Mouse (Mus musculus): ENCODE data around the gene Zbtb1.
"Not testable (repeated sequence)": the region's sequence is repeated elsewhere in the genome, so short reads cannot be mapped to it uniquely, and the experiment has no call there.

Gene Zbtb1

GRCm38 (mm10) chr12:76405183-76405970 is 35.3 kb downstream of the Zbtb1 start:
- DNase-seq, result no peak

GRCm38 (mm10) chr12:76405971-76406370 is 35.9 kb downstream of the Zbtb1 start:
- no peak for DNase-seq

- DNase-seq, result no peak
Observed at GRCm38 (mm10) chr12:76407184-76407583, 37.1 kb downstream of the Zbtb1 start.

GRCm38 (mm10) chr12:76409166-76409565 is 39.1 kb downstream of the Zbtb1 start:
- no peak for DNase-seq

DNA sequence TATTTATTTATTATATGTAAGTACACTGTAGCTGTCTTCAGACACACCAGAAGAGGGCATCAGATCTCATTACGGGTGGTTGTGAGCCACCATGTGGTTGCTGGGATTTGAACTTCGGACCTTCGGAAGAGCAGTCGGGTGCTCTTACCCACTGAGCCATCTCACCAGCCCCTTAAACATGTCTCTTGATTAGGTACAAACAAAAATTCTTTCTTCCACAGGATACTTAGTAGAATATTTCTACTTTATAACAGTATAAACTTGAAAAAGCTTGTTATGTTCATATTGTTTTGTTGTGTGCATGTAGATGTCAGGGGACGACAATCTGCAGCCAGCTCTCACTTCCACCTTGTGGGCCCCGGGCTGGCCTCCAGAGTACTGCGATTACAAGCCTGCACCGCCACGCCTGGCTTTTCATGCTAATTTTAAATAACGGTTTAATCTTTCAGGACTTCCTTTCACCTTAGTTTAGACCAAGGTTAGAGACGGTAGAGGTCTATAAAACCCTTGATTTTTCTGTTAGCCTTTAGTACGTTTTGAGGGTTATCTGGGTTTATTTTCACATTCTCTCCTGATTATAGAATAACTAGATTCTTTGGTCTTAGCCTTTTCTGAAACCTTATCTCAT is 45.4 kb downstream of the Zbtb1 start:
- peak; percentile 12 for DNase-seq

GRCm38 (mm10) chr12:76417433-76417854 is 47.4 kb downstream of the Zbtb1 start, which contains the start of gene Ppp1r36:
Ppp1r36 (plus strand) TSS chr12:76417538.
- DNase-seq, result peak; percentile 40

- no peak for DNase-seq
Observed at GRCm38 (mm10) chr12:76418346-76418745, 48.3 kb downstream of the Zbtb1 start.

GRCm38 (mm10) chr12:76425256-76425655 is 55.2 kb downstream of the Zbtb1 start:
- DNase-seq, result no peak

GRCm38 (mm10) chr12:76427546-76427945 is 57.5 kb downstream of the Zbtb1 start:
- no peak for DNase-seq

GRCm38 (mm10) chr12:76430879-76431406 is 60.9 kb downstream of the Zbtb1 start:
- no peak for DNase-seq

DNA sequence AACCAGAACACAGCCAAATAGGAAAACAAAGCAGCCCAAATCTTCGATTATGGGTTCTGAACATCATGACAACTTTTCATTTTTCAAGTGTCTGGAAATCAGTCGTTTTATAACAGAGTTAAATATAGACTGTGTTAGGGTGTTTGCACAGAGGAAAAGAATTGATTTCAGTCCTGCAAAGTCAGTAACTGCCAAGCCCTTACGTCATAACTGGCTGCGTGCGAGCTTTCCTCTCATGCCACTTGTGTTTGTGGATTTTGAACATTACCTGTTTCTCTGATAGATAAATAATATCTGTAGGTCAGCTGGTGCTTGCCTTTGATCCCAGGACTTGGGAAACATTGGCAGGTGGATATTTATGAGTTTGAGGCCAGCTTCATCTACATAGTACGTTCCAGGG is 61.4 kb downstream of the Zbtb1 start:
- no peak for DNase-seq

DNA sequence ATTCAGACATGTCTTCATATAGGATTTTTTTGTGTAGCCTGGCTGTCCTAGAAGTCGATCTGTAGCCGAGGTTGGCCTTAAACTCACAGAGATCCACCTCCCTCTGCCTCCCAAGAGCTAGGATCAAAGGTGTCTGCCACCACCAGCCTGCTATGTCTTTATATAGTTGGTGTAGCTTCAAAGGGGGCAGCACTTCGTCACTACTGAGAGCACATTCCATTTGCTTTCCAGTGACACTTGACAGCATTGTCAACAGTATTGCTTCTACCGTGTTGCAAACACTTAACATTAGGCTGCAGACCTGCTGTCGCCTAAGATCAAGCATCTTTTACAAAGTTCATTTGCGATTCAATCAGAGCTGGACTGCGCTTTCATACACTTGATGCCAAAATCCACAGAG is 64.0 kb downstream of the Zbtb1 start:
- DNase-seq, result no peak

GRCm38 (mm10) chr12:76435084-76435483 is 65.0 kb downstream of the Zbtb1 start:
- no peak for DNase-seq

- no peak for DNase-seq
Observed at GRCm38 (mm10) chr12:76435549-76435948, 65.5 kb downstream of the Zbtb1 start.

- DNase-seq, result not testable (repeated sequence)
Observed at GRCm38 (mm10) chr12:76443488-76443887, 73.4 kb downstream of the Zbtb1 start.

- peak; percentile 18 for DNase-seq
Observed at GRCm38 (mm10) chr12:76444359-76444772, 74.3 kb downstream of the Zbtb1 start.

GRCm38 (mm10) chr12:76444862-76445261 is 74.8 kb downstream of the Zbtb1 start:
- no peak for DNase-seq

GRCm38 (mm10) chr12:76446201-76446600 is 76.1 kb downstream of the Zbtb1 start:
- DNase-seq, result no peak
